Mouse (Mus musculus): Measurements from ENCODE around the gene Ccdc172.

DNA sequence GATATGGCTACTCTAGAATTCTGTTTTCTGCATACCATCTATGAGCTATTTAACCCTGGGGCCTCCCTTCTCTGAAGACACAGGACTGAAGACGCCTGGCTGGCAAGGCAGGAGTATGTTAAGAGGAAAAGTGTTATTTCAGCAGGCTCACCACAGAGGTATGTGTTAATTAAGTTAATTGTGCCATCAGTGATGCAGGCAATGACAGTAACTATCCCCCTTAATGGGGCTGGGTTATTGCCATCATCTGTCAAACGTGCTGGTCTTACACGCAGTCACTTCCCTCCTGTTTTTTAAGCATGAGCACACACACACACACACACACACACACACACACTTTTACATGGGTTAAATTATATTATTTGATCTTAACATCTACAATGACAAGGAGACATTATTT, 48.0 kb upstream of the Ccdc172 start:
- TF ChIP-seq GATA1 (IDR thresholded peaks at IDR 0.05; ENCODE audit: borderline replicate concordance, low read length), result no peak
- TF ChIP-seq FLI1 (IDR thresholded peaks at IDR 0.05; ENCODE audit: low read length), result no peak
